Mouse (Mus musculus) intestine, postnatal 0 days (tissue): ENCODE results near the gene Rfc5. TPM values are rescaled to one million over a fixed set of nuclear protein-coding genes. Genes with fewer than 3 reads are reported as not detected.

ENCODE experiments used
- ATAC-seq: fragments of 200-750 bp; cut with Nextera tagmentation; 2 replicates; pipeline ENCODE4 v1.8.0; 2017; ENCODE audit warnings: mild to moderate bottlenecking, moderate TSS enrichment, moderate library complexity
- H3K27ac ChIP-seq: fragments of 300-500 bp; sonication (generic); 2 replicates; pipeline ENCODE4 v1.5.1; 2014; ENCODE audit warnings: mild to moderate bottlenecking, low read depth, low read length, moderate library complexity
- H3K27me3 ChIP-seq: fragments of 300-500 bp; sonication (generic); replicated peaks from 2 replicates; pipeline ENCODE4 v1.6.1; 2014; ENCODE audit warnings: low read length, mixed read lengths; ENCODE audit not compliant: control insufficient read depth, insufficient read depth
- H3K36me3 ChIP-seq: fragments of 300-500 bp; sonication (generic); 2 replicates; pipeline ENCODE4 v1.6.1; 2014; ENCODE audit warnings: mild to moderate bottlenecking, moderate library complexity; ENCODE audit not compliant: control insufficient read depth, insufficient read depth
- H3K4me1 ChIP-seq: fragments of 300-500 bp; sonication (generic); replicated peaks from 2 replicates; pipeline ENCODE4 v1.6.1; 2014; ENCODE audit warnings: antibody characterized with exemption, low read length, mixed read lengths; ENCODE audit not compliant: control insufficient read depth, insufficient read depth
- H3K4me2 ChIP-seq: fragments of 300-500 bp; sonication (generic); replicated peaks from 2 replicates; pipeline ENCODE4 v1.6.1; 2014; ENCODE audit warnings: low read depth, mild to moderate bottlenecking, moderate library complexity
- H3K4me3 ChIP-seq: fragments of 300-500 bp; sonication (generic); 2 replicates; pipeline ENCODE4 v1.5.1; 2014; ENCODE audit warnings: low read depth, low read length
- H3K9ac ChIP-seq: fragments of 300-500 bp; sonication (generic); 2 replicates; pipeline ENCODE4 v1.6.1; 2014; ENCODE audit warnings: mild to moderate bottlenecking, low read depth, low read length
- H3K9me3 ChIP-seq: fragments of 300-500 bp; sonication (generic); 2 replicates; pipeline ENCODE4 v1.6.1; 2016; ENCODE audit warnings: mixed run types; ENCODE audit not compliant: control insufficient read depth
- CTCF ChIP-seq: sonication (generic); IDR thresholded peaks from 2 replicates; pipeline ENCODE4 v1.5.1; 2016; ENCODE audit warnings: low read depth, mild to moderate bottlenecking, control low read depth, antibody characterized with exemption, moderate library complexity
- WGBS: fragments of 180-500 bp; shearing (Covaris S2); extraction: QIAGEN DNeasy Blood & Tissue Kit; methylation state at CpG from one replicate; pipeline ENCODE4 v1.1.7; 2014; 5-methylcytosine and 5-hydroxymethylcytosine counted together
- polyA plus RNA-seq: library from polyadenylated mRNA; unstranded; fragments of >200 nt; fragmentation: Nextera tagmentation; extraction: Ambion mirVana; gene quantifications from 2 replicates; pipeline ENCODE4 v1.2.1, GENCODE M21; 2015

Rfc5 gene
- polyA plus RNA-seq, 1 experiment from 2014 or later = 29.1 TPM

GRCm38 (mm10) chr5:117398007-117398550 lies 9.2 kb upstream of the Rfc5 start:
- ATAC-seq = no peak

GRCm38 (mm10) chr5:117397371-117397770 lies 8.5 kb upstream of the Rfc5 start:
- TF ChIP-seq CTCF = no peak
- 73% methylated on average over 6 of the region's 6 CpGs for WGBS
- Histone ChIP-seq H3K27me3 (no peaks in the 10 kb centered on the region), H3K4me2 (no peak overlapping the region), H3K4me1 (no peaks in the 10 kb centered on the region), H3K4me3 (no peak overlapping the region), H3K36me3 (no peaks in the 10 kb centered on the region), H3K9ac (no peak overlapping the region), H3K9me3 (0 out of 2 replicates have a peak, but pooled peaks cover 5% of the 10 kb centered on the region), H3K27ac (no peak overlapping the region)
- no peak for ATAC-seq

More at GRCm38 (mm10) chr5:117398007-117398550, 9.2 kb upstream of the Rfc5 start:
- 57% methylated on average over 4 of the region's 5 CpGs for WGBS
- H3K4me3 ChIP-seq = no peak overlapping the region
- 0 out of 2 replicates have a peak, but pooled peaks cover 5% of the 10 kb centered on the region for H3K9me3 ChIP-seq
- H3K9ac ChIP-seq = no peak overlapping the region
- no peak overlapping the region for H3K4me2 ChIP-seq
- H3K27ac ChIP-seq = no peak overlapping the region
- no peaks in the 10 kb centered on the region for H3K4me1 ChIP-seq
- TF ChIP-seq CTCF = peak; percentile 33
- no peaks in the 10 kb centered on the region for H3K27me3 ChIP-seq
- H3K36me3 ChIP-seq = no peaks in the 10 kb centered on the region

GRCm38 (mm10) chr5:117396596-117397014 lies 7.8 kb upstream of the Rfc5 start:
- WGBS = 58% methylated on average over 6 of the region's 6 CpGs
- Histone ChIP-seq H3K27me3 (no peaks in the 10 kb centered on the region), H3K9ac (no peak overlapping the region), H3K27ac (no peak overlapping the region), H3K36me3 (no peaks in the 10 kb centered on the region), H3K4me2 (no peak overlapping the region), H3K9me3 (0 out of 2 replicates have a peak, but pooled peaks cover 5% of the 10 kb centered on the region), H3K4me3 (no peak overlapping the region), H3K4me1 (no peaks in the 10 kb centered on the region)
- TF ChIP-seq CTCF = no peak
- no peak for ATAC-seq

GRCm38 (mm10) chr5:117395834-117396233 lies 7.0 kb upstream of the Rfc5 start:
- ATAC-seq = no peak
- Histone ChIP-seq H3K27ac (no peak overlapping the region), H3K4me1 (no peaks in the 10 kb centered on the region), H3K9ac (no peak overlapping the region), H3K36me3 (no peaks in the 10 kb centered on the region), H3K4me3 (no peak overlapping the region), H3K27me3 (no peaks in the 10 kb centered on the region), H3K4me2 (no peak overlapping the region), H3K9me3 (0 out of 2 replicates have a peak, but pooled peaks cover 5% of the 10 kb centered on the region)
- TF ChIP-seq CTCF = no peak
- WGBS = 82% methylated on average over 5 of the region's 5 CpGs

DNA sequence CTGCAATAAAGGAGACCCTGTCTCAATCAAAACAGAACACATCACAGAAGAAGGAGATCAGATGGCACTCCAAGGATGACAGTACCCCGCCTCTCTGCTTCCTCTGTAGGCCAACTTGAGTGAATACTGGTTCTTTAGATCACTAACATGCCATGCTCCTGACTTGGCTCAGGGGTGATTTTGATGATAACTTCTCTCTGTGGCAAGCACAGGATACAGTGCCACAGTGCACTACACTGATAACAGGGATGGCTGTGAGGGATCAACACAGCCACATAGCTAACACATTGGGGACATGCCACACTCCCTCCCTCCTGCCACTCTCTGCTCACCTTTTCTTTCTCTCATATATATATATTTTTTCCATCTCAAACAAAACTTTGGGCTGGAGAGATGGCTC lies 2.0 kb upstream of the Rfc5 start:
- Histone ChIP-seq H3K4me3 (no peak overlapping the region), H3K4me1 (peaks cover 4% of the 10 kb centered on the region; the same call in 1 of the 2 replicates), H3K27me3 (no peaks in the 10 kb centered on the region), H3K4me2 (no peak overlapping the region), H3K27ac (no peak overlapping the region), H3K9me3 (0 out of 2 replicates have a peak, but pooled peaks cover 5% of the 10 kb centered on the region), H3K9ac (no peak overlapping the region), H3K36me3 (no peaks in the 10 kb centered on the region)
- no peak for TF ChIP-seq CTCF
- no peak for ATAC-seq
- WGBS = 95% methylated on average over 1 of the region's 1 CpGs

DNA sequence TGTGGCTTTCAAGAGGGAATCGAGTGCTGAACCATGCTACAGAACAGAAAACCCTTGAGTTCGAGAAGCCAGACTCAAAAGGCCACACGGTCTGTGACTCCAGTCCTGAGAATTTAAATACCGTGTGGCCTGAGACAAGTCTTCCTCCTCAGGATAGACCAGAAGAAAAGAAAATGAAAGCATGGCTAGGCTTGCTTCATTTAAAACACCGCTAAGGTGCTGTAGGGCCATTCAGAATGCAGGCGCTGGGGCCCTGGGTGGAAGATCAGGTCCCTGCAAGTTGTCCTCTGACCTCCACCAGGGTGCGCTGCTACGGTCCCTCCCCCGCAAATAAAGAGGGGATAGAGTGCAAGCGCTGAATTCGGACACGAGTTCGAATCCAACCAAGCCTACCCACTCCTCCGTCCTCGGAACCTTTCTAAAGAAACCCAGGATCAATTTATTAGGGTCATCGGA lies 523 bp downstream of the Rfc5 start:
- H3K4me3 ChIP-seq = peak overlapping the region; percentile 61
- ATAC-seq = peak; percentile 74
- H3K27me3 ChIP-seq = no peaks in the 10 kb centered on the region
- H3K4me1 ChIP-seq = peaks cover 4% of the 10 kb centered on the region; the same call in 1 of the 2 replicates
- 6% methylated on average over 16 of the region's 16 CpGs for WGBS
- TF ChIP-seq CTCF = peak; percentile 76
- 0 out of 2 replicates have a peak, but pooled peaks cover 2% of the 10 kb centered on the region for H3K9me3 ChIP-seq
- peak overlapping the region; percentile 80 for H3K4me2 ChIP-seq
- peak overlapping the region; percentile 58 for H3K9ac ChIP-seq
- peaks cover 17% of the 10 kb centered on the region; the same call in 1 of the 2 replicates for H3K36me3 ChIP-seq
- H3K27ac ChIP-seq = peak overlapping the region; percentile 31
